Mouse (Mus musculus) hindbrain, postnatal 0 days (tissue): Measurements from ENCODE around the gene Medag. TPM values are rescaled to one million over a fixed set of nuclear protein-coding genes. Genes with fewer than 3 reads are reported as not detected.

Experiments used
- ATAC-seq: fragments of 200-750 bp; cut with Nextera tagmentation; 2 replicates; pipeline ENCODE4 v1.8.0; 2017; ENCODE audit warnings: mild to moderate bottlenecking, moderate TSS enrichment, moderate library complexity
- DNase-seq: peaks from one replicate; pipeline ENCODE4 v3.0.0-alpha.2; 2015; ENCODE audit warnings: low spot score
- H3K27ac ChIP-seq: fragments of 300-500 bp; sonication (generic); 2 replicates; pipeline ENCODE4 v1.5.1; 2014; ENCODE audit warnings: mild to moderate bottlenecking
- H3K27me3 ChIP-seq: fragments of 300-500 bp; sonication (generic); 2 replicates; pipeline ENCODE4 v1.6.1; 2014; ENCODE audit warnings: low read length, mixed read lengths; ENCODE audit not compliant: insufficient read depth
- H3K36me3 ChIP-seq: fragments of 300-500 bp; sonication (generic); 2 replicates; pipeline ENCODE4 v1.6.1; 2014; ENCODE audit warnings: low read length, mixed read lengths; ENCODE audit not compliant: insufficient read depth
- H3K4me1 ChIP-seq: fragments of 300-500 bp; sonication (generic); 2 replicates; pipeline ENCODE4 v1.6.1; 2014; ENCODE audit warnings: antibody characterized with exemption, low read length, mixed read lengths; ENCODE audit not compliant: insufficient read depth
- H3K4me2 ChIP-seq: fragments of 300-500 bp; sonication (generic); 2 replicates; pipeline ENCODE4 v1.6.1; 2014; ENCODE audit warnings: low read depth, mild to moderate bottlenecking, low read length, moderate library complexity, mixed read lengths
- H3K4me3 ChIP-seq: fragments of 300-500 bp; sonication (generic); 2 replicates; pipeline ENCODE4 v1.5.1; 2014; ENCODE audit warnings: low read length
- H3K9ac ChIP-seq: fragments of 300-500 bp; sonication (generic); replicated peaks from 2 replicates; pipeline ENCODE4 v1.6.1; 2014; ENCODE audit warnings: mild to moderate bottlenecking, low read length, moderate library complexity, mixed read lengths
- H3K9me3 ChIP-seq: fragments of 300-500 bp; sonication (generic); 2 replicates; pipeline ENCODE4 v1.6.1; 2016; ENCODE audit warnings: low read length, mixed read lengths
- CTCF ChIP-seq: IDR thresholded peaks from 2 replicates; pipeline ENCODE4 v1.5.1; 2016; ENCODE audit warnings: antibody characterized with exemption, control low read depth, low read depth
- WGBS: fragments of 180-500 bp; shearing (Covaris S2); extraction: QIAGEN DNeasy Blood & Tissue Kit; methylation state at CpG from one replicate; pipeline ENCODE4 v1.1.7; 2014; 5-methylcytosine and 5-hydroxymethylcytosine counted together
- polyA plus RNA-seq: library from polyadenylated mRNA; unstranded; fragments of >200 nt; fragmentation: Nextera tagmentation; extraction: Ambion mirVana; gene quantifications from 2 replicates; pipeline ENCODE4 v1.2.1, GENCODE M21; 2015
- total RNA-seq: library from RNA; depleted of rRNA; stranded (reverse); fragments of >200 nt; gene quantifications from 2 replicates; pipeline ENCODE4 v1.2.3, GENCODE M21; 2014

The Medag gene
- total and polyA plus RNA-seq, 2 experiments from 2014 or later = 8.3 to 11.3 TPM

DNA sequence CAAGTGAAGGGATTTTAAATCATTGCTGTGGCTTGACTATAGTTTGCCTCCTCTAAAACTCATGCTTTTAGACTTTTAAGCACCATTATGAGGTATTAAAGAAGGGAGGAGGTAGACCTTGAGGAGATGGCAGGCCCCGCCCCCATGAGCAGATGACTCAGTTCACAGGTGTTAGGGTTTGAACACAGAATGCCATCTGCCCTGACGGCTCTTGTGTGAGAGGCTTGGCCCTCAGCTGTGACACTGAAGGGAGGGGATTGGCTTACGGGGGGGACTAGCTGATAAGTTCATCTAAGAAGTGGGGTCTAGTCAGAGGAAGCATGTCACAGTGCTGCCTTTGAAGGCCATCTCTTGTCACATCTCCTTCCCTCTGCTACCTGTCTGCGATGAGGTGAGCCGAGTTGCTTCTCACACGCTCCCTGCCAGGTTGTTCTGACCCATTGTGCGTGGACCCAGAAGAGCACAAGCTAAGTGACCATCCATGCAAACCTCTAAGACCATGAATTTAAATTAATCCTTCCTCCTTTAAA is 10.0 kb upstream of the Medag start:
- no peak overlapping the region for H3K4me2 ChIP-seq
- WGBS = 89% methylated on average over 7 of the region's 7 CpGs
- H3K9ac ChIP-seq = no peak overlapping the region
- ATAC-seq (no peak), DNase-seq (no peak)
- no peaks in the 10 kb centered on the region for H3K4me1 ChIP-seq
- H3K36me3 ChIP-seq = no peaks in the 10 kb centered on the region
- H3K9me3 ChIP-seq = no peaks in the 10 kb centered on the region
- no peak for TF ChIP-seq CTCF
- H3K4me3 ChIP-seq = no peak overlapping the region
- H3K27me3 ChIP-seq = no peaks in the 10 kb centered on the region
- H3K27ac ChIP-seq = no peak overlapping the region

DNA sequence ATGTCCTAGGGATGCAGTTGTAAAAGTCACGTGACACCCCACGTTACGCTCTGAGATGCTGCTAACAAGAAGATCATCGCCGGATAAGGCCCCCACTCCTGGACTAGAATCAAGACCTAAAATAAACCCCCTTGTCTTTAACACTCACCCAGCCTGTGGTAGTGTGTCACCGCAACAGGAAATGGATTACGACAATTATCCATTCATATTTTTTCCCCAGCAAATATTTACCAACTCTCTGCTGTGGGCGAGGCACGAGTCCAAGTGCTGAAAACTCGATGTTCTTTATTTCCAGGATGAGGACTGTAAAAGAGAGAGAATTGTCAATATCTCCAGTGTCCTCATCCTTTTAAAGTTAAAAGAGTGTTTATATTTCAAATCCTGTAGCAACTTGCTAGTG is 9.5 kb upstream of the Medag start:
- H3K4me3 ChIP-seq = no peak overlapping the region
- no peaks in the 10 kb centered on the region for H3K27me3 ChIP-seq
- H3K9me3 ChIP-seq = no peaks in the 10 kb centered on the region
- DNase-seq (no peak), ATAC-seq (no peak)
- H3K27ac ChIP-seq = no peak overlapping the region
- no peak overlapping the region for H3K4me2 ChIP-seq
- 91% methylated on average over 10 of the region's 10 CpGs for WGBS
- no peak overlapping the region for H3K9ac ChIP-seq
- no peak for TF ChIP-seq CTCF
- no peaks in the 10 kb centered on the region for H3K4me1 ChIP-seq
- H3K36me3 ChIP-seq = no peaks in the 10 kb centered on the region

DNA sequence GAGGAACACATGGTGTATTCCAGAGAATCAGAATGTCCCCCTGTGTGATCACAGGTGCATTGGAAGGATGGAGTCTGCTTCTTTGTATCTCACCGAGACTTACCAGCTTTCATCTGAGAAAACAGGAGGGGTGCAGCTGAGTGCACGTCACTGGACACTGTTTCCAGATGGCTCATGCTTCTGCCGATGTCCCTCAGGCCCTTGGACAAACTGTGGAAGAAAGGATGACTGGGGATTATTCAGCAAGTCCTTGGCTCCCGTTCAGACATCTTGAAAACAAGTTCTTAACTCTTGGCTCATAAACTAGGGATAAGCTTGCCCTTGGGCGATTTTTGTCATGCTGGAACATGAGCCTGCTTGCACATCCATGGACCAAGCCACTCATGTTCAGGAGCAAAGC is 8.2 kb upstream of the Medag start:
- H3K9me3 ChIP-seq = no peaks in the 10 kb centered on the region
- no peaks in the 10 kb centered on the region for H3K36me3 ChIP-seq
- 48% methylated on average over 5 of the region's 5 CpGs for WGBS
- ATAC-seq (peak; percentile 68), DNase-seq (peak; percentile 70)
- no peak overlapping the region for H3K9ac ChIP-seq
- H3K27me3 ChIP-seq = no peaks in the 10 kb centered on the region
- H3K4me2 ChIP-seq = no peak overlapping the region
- H3K4me3 ChIP-seq = no peak overlapping the region
- H3K27ac ChIP-seq = no peak overlapping the region
- no peaks in the 10 kb centered on the region for H3K4me1 ChIP-seq
- no peak for TF ChIP-seq CTCF

DNA sequence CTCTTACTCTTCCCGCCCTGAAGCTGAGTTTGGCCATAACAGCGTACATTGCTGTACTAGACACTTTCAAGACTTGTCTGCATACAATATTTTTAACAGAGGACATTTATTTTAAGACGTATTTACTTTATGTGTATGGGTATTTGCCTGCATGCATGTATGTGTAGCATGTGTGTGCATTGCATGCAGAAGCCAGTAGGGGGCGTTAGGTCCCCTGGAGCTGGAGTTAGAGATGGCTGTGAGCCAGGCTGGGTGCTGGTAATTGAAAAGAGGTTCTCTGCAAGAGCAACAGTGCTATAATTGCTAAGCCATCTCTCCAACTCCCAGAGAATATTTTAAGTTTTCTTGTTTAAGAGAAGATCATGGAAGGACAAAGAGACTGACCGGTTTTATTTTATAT is 6.8 kb upstream of the Medag start:
- Histone ChIP-seq H3K27me3 (no peaks in the 10 kb centered on the region), H3K4me3 (no peak overlapping the region), H3K27ac (no peak overlapping the region), H3K9ac (no peak overlapping the region), H3K4me1 (no peaks in the 10 kb centered on the region), H3K36me3 (no peaks in the 10 kb centered on the region), H3K4me2 (no peak overlapping the region), H3K9me3 (no peaks in the 10 kb centered on the region)
- WGBS = 82% methylated on average over 5 of the region's 5 CpGs
- DNase-seq (no peak), ATAC-seq (no peak)
- 0 out of 2 replicates have a peak, but pooled peaks have one; percentile 9 for TF ChIP-seq CTCF

DNA sequence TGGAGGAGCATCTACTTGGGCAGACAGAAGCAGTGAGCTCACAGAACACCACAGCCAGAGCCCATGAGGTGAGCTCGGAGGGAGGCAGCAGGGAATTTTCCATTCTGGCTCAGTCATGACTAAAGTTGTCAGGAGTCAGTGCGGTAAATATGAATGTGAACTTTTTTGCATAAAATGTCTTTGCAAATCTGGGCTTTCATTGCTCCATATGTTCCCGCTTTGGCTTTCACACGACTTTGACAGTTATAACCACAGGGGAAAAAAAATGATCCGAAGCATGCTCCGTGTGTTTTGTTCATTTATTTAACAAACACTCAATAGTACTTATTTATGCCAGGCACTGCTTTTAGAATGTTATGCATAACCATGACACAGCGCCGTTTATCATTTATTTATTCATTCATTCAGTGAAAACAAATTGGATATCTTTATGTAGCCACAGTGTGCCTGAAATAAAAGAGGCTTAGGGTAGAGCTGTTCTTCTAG is 4.7 kb upstream of the Medag start:
- DNase-seq = no peak
- Histone ChIP-seq H3K9ac (no peak overlapping the region), H3K27me3 (no peaks in the 10 kb centered on the region), H3K4me2 (no peak overlapping the region), H3K9me3 (no peaks in the 10 kb centered on the region), H3K4me3 (no peak overlapping the region), H3K27ac (no peak overlapping the region), H3K4me1 (peaks cover 3% of the 10 kb centered on the region), H3K36me3 (no peaks in the 10 kb centered on the region)
- no peak for ATAC-seq
- 63% methylated on average over 8 of the region's 8 CpGs for WGBS
- no peak for TF ChIP-seq CTCF

DNA sequence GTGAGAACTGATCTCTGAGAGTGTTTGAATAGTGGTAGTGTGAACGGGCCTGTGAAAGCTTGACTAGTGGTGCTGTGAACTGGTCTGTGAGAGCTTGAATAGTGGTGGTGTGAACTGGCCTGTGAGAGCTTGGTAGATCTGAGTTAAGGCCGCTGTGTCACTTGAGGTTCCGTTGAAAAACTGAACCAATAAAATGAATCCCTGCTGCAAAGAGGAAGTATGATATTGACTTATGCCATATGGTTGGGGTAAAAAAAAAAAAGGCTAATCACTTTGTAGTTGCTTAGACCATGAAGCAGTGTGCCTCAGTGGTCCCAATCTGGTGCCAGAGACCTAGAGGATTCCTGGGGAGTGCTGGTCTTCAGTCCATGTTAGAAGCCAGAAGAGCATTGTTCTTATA is 2.0 kb upstream of the Medag start:
- Histone ChIP-seq H3K4me1 (peaks cover 15% of the 10 kb centered on the region), H3K27me3 (no peaks in the 10 kb centered on the region), H3K4me2 (no peak overlapping the region), H3K9ac (no peak overlapping the region), H3K9me3 (no peaks in the 10 kb centered on the region), H3K27ac (no peak overlapping the region), H3K4me3 (no peak overlapping the region), H3K36me3 (no peaks in the 10 kb centered on the region)
- ATAC-seq (no peak), DNase-seq (no peak)
- TF ChIP-seq CTCF = no peak
- WGBS = 98% methylated on average over 3 of the region's 3 CpGs

DNA sequence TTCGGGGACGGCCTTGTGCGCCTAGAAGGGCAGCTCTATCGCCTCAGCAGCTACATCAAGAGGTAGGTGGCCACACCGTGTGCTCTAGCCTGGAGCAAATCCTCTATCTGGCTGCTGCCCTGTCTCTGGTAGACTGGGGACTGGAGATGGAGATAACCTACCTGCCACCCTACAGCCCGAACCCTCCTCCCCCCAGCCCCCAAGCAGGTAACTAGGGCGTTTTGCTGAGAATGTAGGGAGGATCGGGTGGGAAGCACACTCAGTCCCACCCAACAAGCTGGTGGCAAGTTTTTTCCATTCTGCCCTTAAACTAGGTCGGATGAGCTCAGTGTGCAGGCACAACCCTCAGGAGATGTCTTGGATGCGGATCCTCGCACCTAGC is 636 bp downstream of the Medag start:
- WGBS = 29% methylated on average over 11 of the region's 11 CpGs
- DNase-seq = no peak

More for the DNA sequence above, 636 bp downstream of the Medag start:
- ATAC-seq = peak; percentile 22
- Histone ChIP-seq H3K4me2 (peak overlapping the region; percentile 56), H3K27ac (peak overlapping the region; percentile 82), H3K9me3 (no peaks in the 10 kb centered on the region), H3K4me3 (peak overlapping the region; percentile 29), H3K27me3 (no peaks in the 10 kb centered on the region), H3K36me3 (no peaks in the 10 kb centered on the region), H3K9ac (peak overlapping the region; percentile 40; the same call in 1 of the 2 replicates), H3K4me1 (peaks cover 15% of the 10 kb centered on the region)
- no peak for TF ChIP-seq CTCF
